Mouse (Mus musculus) cerebellum, adult 18-20 months (tissue): Measurements from ENCODE around the gene Nudc.
A peak's percentile ranks its signal among the peaks of the same experiment; 100 is the strongest.

Experiments
- DNase-seq, 2 experiments: peaks; one replicate each; pipeline ENCODE4 v3.0.0; 2021

The Nudc gene

GRCm38 (mm10) chr4:133489489-133490245, 56.1 kb downstream of the Nudc start:
- no peak for DNase-seq

GRCm38 (mm10) chr4:133488619-133489392, 57.0 kb downstream of the Nudc start:
- no peak for DNase-seq

GRCm38 (mm10) chr4:133486673-133487357, 59.0 kb downstream of the Nudc start:
- DNase-seq, result no peak

- DNase-seq, result no peak
Observed at GRCm38 (mm10) chr4:133485691-133486425, 59.9 kb downstream of the Nudc start.

DNA sequence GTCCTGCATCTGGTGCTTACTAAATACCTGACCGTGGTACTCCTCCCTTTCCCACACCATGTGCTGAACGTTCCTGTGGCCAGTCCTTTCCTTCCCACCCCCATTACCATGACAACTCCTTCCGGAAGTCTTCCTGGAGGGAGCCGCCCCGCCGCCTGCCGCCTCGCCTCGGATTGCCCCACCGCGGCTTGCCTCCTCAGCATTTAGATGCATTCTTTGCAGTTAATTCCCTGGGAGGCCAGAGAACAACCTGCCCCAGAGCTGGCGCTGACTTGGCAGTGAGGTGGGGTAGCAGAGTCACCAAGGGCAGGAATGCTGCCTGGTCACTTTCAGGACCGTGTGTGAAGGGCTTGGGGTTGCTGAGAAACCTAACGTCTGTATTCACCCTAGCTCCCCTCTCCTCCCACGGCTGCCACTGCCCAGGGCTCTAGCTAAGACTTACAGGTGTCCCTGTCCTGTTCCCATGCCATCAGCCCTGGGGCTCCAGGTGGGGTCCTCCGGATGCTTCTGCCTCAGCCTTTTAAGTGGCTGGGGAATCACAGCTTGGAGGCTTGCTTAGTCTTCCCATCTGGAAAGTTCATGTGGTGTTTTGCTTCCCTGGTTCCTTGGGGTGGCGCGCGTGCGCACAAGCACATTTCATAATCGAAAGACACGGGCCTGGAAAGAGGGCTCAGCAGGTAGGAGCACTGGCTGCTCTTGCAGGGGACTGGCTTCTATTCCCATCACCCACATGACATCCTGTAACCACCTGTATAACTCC, 61.4 kb downstream of the Nudc start:
- peak in 1 of 2 experiments; percentile 27 for DNase-seq
